ENCODE assay signal across 8 mouse cellular contexts in the genomic region with DNA sequence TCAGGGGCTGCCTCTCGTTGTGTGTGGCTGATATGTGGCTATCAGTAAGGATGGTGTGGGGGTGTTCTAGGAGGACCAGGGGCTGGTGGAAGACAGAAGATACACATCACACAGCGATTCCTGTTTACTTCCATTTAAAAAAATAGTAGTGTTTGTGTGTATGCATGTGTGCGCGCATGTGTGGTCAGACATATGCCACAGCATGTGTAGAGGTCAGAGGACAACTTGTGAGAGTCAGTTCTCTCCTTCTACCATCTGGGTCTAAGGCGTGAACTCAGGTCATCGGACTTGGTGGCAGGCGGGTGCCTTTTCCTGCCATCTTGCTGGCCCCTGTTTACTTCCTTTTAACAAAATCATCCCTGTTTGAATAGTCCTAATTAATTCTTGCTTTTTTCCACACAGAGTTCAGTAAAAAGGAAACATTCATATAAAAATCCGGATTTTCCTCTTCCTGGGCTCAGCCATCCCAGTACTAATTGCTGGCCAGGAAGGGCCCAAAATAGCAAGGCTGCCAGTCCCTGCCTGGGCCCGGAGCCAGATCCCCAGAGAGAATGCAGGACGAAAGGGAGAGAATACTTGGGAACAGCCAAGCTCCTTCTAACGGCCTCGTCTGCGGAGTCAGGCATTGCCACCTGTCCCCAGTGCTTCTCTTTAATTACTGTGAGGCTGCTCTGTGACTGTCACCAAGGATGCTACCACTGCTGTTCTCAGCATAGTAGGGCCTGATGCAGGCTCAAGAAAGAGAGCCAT.
A peak's percentile ranks its signal among the peaks of the same experiment; 100 is the strongest.
DNase-seq lines count a peak whose midpoint lies in the region; ATAC-seq lines count a peak whose summit lies in the region.

No protein-coding gene starts in this region.

- peak; percentile 94 for ATAC-seq in cerebellum, adult (ENCODE audit: insufficient number of reproducible peaks, low FRiP score, low TSS enrichment)
- ATAC-seq in hindbrain, embryonic 11.5 days (ENCODE audit: low FRiP score), result no peak
- ATAC-seq in neural tube, embryonic 14.5 days (ENCODE audit: low read depth), result peak; percentile 30; the same call in 1 of the 2 replicates
- ATAC-seq in liver, embryonic 11.5 days (replicated peaks; ENCODE audit: low FRiP score), result no peak

- DNase-seq in adrenal gland, adult (ENCODE audit: inconsistent age in 2 of 2, low spot score in 1 of 2), result peak; percentile 81 to 88
- peak; percentile 49 for DNase-seq in gastrocnemius, adult 18-20 months (ENCODE audit: low spot score)
- no peak for DNase-seq in hindbrain, embryonic 11.5 days (ENCODE audit: low spot score)
- peak; percentile 72 to 89 for DNase-seq in layer of hippocampus, postnatal 14 days (ENCODE audit: low spot score in 2 of 2)
- DNase-seq in thymus, postnatal 36 days, result no peak
- no peak for DNase-seq in liver, embryonic 11.5 days (ENCODE audit: low spot score)

- H3K4me3 ChIP-seq in hindbrain, embryonic 11.5 days (ENCODE audit: low read depth, low read length), result no peak overlapping the region
- H3K4me3 ChIP-seq in neural tube, embryonic 14.5 days (ENCODE audit: low read depth, low read length), result no peak overlapping the region
- H3K4me3 ChIP-seq in liver, embryonic 11.5 days (ENCODE audit: low read depth, low read length), result no peak overlapping the region

- H3K9me3 ChIP-seq in hindbrain, embryonic 11.5 days (ENCODE audit: control insufficient read depth, low read length), result no peaks in the 10 kb centered on the region
- no peaks in the 10 kb centered on the region for H3K9me3 ChIP-seq in neural tube, embryonic 14.5 days (ENCODE audit: control insufficient read depth, low read length)
- H3K9me3 ChIP-seq in liver, embryonic 11.5 days (ENCODE audit: control insufficient read depth, low read length), result no peaks in the 10 kb centered on the region

- H3K4me2 ChIP-seq in hindbrain, embryonic 11.5 days (replicated peaks; ENCODE audit: low read depth, low read length), result no peak overlapping the region
- no peak overlapping the region for H3K4me2 ChIP-seq in neural tube, embryonic 14.5 days (ENCODE audit: low read depth, low read length)
- H3K4me2 ChIP-seq in liver, embryonic 11.5 days, result no peak overlapping the region

- H3K9ac ChIP-seq in hindbrain, embryonic 11.5 days (ENCODE audit: low read depth, low read length), result no peak overlapping the region
- H3K9ac ChIP-seq in neural tube, embryonic 14.5 days (replicated peaks; ENCODE audit: low read depth, low read length), result no peak overlapping the region
- no peak overlapping the region for H3K9ac ChIP-seq in liver, embryonic 11.5 days (ENCODE audit: low read depth, low read length)

- no peaks in the 10 kb centered on the region for H3K27me3 ChIP-seq in hindbrain, embryonic 11.5 days (ENCODE audit: control insufficient read depth, insufficient read depth, low read length)
- H3K27me3 ChIP-seq in neural tube, embryonic 14.5 days (ENCODE audit: control insufficient read depth, insufficient read depth, low read length), result no peaks in the 10 kb centered on the region
- no peaks in the 10 kb centered on the region for H3K27me3 ChIP-seq in liver, embryonic 11.5 days (replicated peaks; ENCODE audit: control insufficient read depth, insufficient read depth, low read length)

- H3K36me3 ChIP-seq in hindbrain, embryonic 11.5 days (ENCODE audit: control insufficient read depth, insufficient read depth, low read length), result no peaks in the 10 kb centered on the region
- H3K36me3 ChIP-seq in neural tube, embryonic 14.5 days (ENCODE audit: control insufficient read depth, insufficient read depth, low read length), result no peaks in the 10 kb centered on the region
- no peaks in the 10 kb centered on the region for H3K36me3 ChIP-seq in liver, embryonic 11.5 days (ENCODE audit: control insufficient read depth, insufficient read depth, low read length)

- H3K27ac ChIP-seq in hindbrain, embryonic 11.5 days (ENCODE audit: low read depth, low read length), result peak overlapping the region; percentile 54; the same call in 1 of the 2 replicates
- H3K27ac ChIP-seq in neural tube, embryonic 14.5 days (ENCODE audit: low read depth, low read length), result peak overlapping the region; percentile 66
- H3K27ac ChIP-seq in liver, embryonic 11.5 days (ENCODE audit: low read depth, low read length), result no peak overlapping the region

- H3K4me1 ChIP-seq in hindbrain, embryonic 11.5 days (replicated peaks; ENCODE audit: control insufficient read depth, insufficient read depth, low read length), result peaks cover 2% of the 10 kb centered on the region; the same call in 1 of the 2 replicates
- peaks cover 28% of the 10 kb centered on the region for H3K4me1 ChIP-seq in neural tube, embryonic 14.5 days (ENCODE audit: control insufficient read depth, insufficient read depth, low read length)
- H3K4me1 ChIP-seq in liver, embryonic 11.5 days (replicated peaks; ENCODE audit: control insufficient read depth, insufficient read depth, low read length), result peaks cover 8% of the 10 kb centered on the region; the same call in 1 of the 2 replicates

- 82% methylated on average over 13 of the region's 13 CpGs for WGBS in hindbrain, embryonic 11.5 days
- 53% methylated on average over 13 of the region's 13 CpGs for WGBS in neural tube, embryonic 14.5 days
- 76% methylated on average over 13 of the region's 13 CpGs for WGBS in liver, embryonic 11.5 days

Comparison
In these comparisons a context has a peak if more than half of its experiments do, and no peak if none do; other contexts are left out.
1. DNase-seq: peak in adrenal gland, adult (2 of 2), gastrocnemius, adult 18-20 months (single experiment) and layer of hippocampus, postnatal 14 days (2 of 2); none in hindbrain, embryonic 11.5 days (single experiment), thymus, postnatal 36 days (0 of 2) and liver, embryonic 11.5 days (single experiment).
2. ATAC-seq: peak in cerebellum, adult (single experiment) and neural tube, embryonic 14.5 days (single experiment); none in hindbrain, embryonic 11.5 days (single experiment) and liver, embryonic 11.5 days (single experiment).